Mouse (Mus musculus): ENCODE results near the gene Farp2.

The Farp2 gene

DNA sequence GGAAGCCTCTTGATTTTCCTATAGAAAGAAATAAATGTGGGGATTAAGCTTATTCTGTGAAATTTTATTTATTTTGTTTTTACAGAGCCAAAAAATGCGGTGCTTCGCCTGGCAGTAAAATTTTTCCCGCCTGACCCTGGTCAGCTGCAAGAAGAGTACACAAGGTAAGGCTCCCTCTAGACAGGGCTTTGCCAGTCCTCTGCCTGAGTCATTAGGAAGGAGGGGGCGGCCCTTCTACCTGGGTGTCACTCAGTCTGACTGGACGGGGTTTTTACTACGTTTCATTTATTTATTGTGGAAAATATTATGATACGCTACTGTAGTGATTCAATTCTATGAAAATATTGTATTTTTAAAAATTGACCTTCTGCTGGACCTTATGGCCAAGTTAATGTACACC is 51.3 kb downstream of the Farp2 start:
- DNase-seq (ENCODE audit: low read depth) = no peak

DNA sequence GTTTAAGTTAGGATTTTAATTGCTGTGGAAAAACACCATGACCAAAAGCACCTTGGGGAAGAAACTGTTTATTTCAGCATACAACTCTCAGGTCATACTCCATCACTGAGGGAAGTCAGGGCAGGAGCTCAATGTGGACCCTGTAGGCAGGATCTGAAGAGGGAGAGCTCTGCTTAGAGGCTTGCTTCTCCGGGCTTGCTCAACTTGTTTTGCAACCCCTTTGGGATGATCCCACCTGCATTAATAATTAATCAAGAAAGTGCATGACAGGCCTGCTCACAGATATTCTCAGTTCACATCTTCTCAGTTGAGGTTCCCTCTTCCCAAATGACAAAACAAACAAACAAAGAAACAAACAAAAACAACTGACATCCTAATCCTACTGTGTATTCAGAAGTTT is 51.8 kb downstream of the Farp2 start:
- DNase-seq (ENCODE audit: low read depth) = no peak

GRCm38 (mm10) chr1:93564781-93565180 is 52.9 kb downstream of the Farp2 start:
- DNase-seq (ENCODE audit: low read depth) = no peak

DNA sequence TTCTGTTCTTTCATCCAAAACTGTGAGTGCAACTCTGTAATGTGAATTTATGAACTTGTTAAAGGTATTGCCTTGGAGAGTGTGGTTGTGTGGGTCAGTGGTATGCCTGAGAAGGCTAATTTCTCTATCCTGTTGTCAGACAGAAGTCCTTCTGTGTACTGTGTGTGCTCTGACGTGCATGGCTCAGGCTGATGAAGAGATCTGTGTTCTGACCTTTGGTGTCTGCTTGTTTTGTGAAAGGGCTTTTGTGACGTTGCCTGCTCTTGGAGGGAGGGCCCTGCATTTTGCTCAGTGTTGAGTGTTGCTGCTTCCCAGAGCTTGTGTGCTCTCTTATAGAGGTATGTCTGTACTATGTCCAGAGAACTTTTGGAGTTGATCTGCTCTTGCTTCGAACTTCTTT is 55.1 kb downstream of the Farp2 start:
- DNase-seq (ENCODE audit: low read depth) = no peak

DNA sequence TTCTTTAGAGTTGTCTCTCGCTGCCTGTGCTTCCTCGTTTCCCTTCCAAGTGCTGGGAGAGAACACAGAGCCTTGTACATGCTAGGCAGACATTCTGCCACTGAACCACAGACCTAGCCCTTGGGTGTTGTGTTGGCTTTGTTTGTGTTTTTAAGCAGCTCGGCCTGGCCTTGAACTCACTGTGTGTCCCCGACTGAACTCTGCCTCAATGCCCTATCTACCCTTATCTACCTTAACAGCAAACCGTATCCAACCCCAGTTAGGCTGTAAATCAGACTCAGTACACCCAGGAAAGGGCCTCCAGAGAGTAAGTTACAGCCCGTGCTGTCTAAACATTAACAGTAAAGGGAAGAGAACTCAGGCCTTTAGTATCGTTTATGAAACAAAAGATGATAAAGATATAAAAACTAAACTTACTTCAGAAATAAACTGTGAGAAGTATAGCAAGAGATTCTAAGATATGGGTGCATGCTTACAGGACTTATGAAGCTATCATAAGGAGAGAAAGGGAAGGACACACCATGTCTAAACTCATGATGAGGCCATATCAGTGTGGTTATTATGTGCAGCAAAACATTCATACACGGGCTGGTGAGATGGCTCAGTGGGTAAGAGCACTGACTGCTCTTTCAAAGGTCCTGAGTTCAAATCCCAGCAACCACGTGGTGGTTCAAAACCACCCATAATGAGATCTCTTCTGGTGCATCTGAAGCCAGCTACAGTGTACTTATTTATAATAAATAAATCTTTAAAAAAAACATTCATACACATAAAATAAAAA is 56.0 kb downstream of the Farp2 start:
- DNase-seq (ENCODE audit: low read depth) = no peak

GRCm38 (mm10) chr1:93577066-93577465 is 65.2 kb downstream of the Farp2 start:
- DNase-seq (ENCODE audit: low read depth) = no peak

DNA sequence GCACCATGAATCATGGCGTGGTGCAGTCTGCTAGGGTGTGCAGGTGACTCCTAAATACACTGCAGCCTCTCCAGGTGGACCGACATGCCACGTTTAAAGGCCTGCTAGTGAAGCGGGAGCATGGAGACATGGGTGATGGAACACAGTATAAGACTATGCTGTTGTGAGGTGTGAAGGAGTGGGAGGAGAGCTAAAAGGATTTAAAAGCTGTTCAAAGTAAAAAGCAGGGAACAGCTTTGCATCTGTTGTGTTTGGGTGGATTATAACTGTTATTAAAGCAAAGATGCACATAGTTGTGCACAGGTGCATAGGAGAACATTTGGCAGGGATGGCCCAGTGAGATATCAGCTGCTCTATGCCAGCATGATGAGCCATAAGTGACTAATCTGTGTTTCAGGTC is 66.0 kb downstream of the Farp2 start:
- no peak for DNase-seq (ENCODE audit: low read depth)

- no peak for DNase-seq (ENCODE audit: low read depth)
Observed at GRCm38 (mm10) chr1:93581545-93581944, 69.7 kb downstream of the Farp2 start.

DNA sequence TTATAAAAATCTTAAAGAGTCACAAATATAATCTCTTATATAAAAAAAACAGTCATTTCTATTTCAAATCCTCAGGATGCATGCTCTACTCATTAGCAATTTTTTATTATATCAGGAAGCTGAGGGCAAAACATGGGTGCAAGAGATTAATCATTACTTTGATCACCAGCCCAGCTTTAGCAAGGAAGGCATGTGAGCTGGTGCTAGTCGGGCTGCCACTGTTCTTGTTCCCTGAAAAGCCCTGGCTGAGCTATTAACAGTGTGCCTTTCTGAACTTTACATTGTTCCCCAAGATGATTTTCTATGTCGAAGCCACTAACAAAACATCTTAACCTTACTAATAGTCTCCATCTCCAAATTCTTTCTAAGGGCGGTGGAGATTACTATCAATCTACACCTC is 76.5 kb downstream of the Farp2 start:
- no peak for DNase-seq (ENCODE audit: low read depth)

- no peak for DNase-seq (ENCODE audit: low read depth)
Observed at GRCm38 (mm10) chr1:93593960-93594359, 82.1 kb downstream of the Farp2 start.

GRCm38 (mm10) chr1:93595916-93596315 is 84.0 kb downstream of the Farp2 start:
- DNase-seq (ENCODE audit: low read depth) = no peak

GRCm38 (mm10) chr1:93602911-93603310 is 91.0 kb downstream of the Farp2 start:
- no peak for DNase-seq (ENCODE audit: low read depth)

DNA sequence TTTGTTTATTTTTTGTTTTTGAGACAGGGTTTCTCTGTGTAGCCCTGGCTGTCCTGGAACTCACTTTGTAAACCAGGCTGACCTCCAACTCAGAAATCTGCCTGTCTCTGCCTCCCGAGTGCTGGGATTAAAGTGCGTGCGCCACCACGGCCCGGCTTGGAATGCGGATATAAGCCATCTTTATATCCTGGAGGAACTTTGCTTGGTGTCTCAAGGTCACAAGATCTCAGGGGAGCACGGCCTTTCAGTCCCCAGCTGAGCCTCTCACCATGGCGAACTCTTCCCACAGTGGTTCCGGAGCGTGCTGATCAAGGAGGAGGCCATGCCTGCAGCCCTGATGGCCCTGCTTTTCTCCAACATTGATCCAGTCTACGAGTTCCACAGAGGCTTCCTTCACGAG is 92.0 kb downstream of the Farp2 start:
- no peak for DNase-seq (ENCODE audit: low read depth)

DNA sequence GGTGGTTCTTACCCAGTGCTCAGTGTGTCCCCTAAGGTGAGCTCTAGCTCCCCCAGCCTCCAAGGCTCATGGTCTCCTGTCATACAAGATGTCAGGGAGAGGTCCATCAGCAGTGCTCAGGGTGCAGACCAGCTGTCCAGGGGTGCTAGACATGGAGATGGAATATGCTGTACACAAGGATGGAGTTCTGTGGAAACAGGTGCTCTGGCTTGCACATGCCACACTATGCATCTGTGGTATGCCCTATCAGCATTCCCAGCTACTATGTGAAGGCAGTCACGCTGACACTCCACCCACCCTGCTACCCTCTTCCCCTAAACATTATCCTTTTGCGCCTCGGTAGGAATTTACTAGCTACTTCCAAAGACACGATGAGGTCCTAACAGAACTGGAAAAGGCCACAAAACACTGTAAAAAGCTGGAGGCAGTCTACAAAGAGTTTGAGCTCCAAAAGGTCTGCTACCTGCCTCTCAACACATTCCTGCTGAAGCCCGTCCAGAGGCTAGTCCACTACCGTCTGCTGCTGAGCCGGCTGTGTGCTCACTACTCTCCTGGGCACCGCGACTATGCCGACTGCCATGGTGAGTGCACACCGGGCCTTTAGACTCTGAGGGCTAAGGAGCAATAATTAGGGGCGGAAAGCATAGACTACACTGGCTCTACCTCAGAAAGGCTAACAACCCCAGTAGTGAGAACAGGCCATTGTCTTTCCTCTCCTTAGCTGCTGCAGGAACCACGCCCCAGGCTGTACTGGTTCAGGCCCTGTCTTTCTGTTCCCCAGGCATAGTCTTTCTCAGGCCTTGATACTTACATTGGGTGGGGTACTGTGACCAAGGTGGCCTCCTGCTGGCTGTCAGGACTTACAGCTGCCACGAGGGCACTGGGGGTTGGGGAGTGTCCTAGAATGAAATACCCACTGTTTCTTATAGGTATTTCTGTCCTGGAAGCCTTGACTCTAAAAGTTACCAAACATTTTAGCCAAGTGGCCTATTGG is 95.5 kb downstream of the Farp2 start:
- DNase-seq (ENCODE audit: low read depth) = no peak

DNA sequence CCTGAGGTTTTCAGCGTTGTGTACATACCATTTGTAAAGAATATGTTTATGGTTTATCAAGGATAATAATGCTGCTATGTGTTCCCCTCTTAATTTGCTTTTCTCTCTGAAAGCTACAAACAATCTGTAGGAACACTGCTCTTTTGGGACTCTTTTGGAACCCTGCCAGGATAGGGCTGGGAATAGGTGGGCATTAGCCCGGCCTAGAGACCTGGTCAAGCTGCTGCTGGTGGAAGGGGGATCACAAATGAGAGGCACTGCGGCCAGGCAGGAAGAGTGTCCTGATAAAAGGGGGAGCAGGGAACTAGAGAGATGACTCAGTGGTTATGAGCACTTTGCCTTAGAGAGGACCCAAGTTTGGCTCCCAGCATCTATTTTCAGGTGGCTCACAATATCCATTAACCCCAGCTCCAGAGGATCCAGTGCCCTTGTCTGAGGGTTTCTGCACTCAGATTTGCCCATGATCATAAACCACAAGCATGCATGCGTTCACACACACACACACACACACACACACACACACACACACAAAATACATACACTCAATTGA is 96.9 kb downstream of the Farp2 start:
- DNase-seq (ENCODE audit: low read depth) = no peak

- no peak for DNase-seq (ENCODE audit: low read depth)
Observed at GRCm38 (mm10) chr1:93609762-93610161, 97.9 kb downstream of the Farp2 start.

DNA sequence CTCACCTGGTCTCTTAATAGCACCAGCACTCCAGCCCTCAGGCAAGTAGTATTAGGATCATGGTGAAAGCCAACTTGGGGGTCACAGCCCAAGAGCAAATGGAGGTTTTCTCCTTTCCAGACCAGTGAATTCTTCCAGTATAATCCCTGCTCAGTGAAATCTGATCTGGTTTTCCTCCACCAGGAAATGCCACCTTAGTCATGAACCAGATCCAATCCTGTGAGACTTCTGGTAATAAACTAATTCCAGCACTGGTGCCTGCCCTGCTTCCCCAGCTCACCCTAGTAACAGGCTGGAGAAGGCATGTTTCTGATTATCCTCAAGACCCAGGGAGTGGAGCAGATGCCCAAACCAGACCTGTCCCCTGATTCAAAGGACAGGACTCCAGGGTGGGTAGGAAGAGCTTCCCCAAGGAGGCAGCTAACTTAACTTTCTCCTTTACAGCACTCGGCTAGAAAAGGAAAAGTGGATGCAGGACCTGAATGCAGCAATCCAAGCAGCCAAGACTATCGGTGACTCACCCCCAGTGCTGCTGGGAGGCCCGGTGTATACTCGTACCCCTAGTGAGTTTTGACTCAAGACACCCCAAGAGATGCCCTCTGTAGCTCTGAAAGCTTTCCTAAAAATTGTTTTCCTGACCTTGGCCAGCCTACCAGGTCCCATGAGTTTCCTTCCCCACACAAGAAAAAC is 106.3 kb downstream of the Farp2 start:
- DNase-seq (ENCODE audit: low read depth) = no peak

DNA sequence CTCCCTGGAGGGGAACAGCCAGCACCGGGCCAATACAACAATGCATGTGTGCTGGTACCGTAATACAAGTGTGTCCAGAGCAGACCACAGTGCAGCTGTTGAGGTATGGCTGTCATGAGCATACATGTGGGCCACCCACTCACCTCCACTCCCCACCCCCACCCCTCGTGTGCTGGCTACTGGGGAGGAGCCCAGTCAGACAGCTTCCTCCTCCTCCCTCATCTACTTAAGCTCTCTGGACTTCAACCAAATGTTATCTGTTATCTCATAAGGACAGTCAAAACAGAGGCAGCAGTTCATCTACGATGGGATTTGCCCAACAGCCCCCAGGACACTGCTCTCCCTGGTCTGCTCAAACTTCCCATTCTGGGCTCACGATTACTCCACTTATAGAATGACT is 107.1 kb downstream of the Farp2 start:
- DNase-seq (ENCODE audit: low read depth) = no peak

GRCm38 (mm10) chr1:93624502-93624901 is 112.6 kb downstream of the Farp2 start:
- DNase-seq (ENCODE audit: low read depth) = no peak

GRCm38 (mm10) chr1:93630796-93631195 is 118.9 kb downstream of the Farp2 start:
- no peak for DNase-seq (ENCODE audit: low read depth)

- DNase-seq (ENCODE audit: low read depth) = no peak
Observed at GRCm38 (mm10) chr1:93632723-93633122, 120.8 kb downstream of the Farp2 start.

GRCm38 (mm10) chr1:93634481-93634891 is 122.6 kb downstream of the Farp2 start:
- DNase-seq (ENCODE audit: low read depth) = peak; percentile 31

All from naive thymus-derived CD4-positive, alpha-beta T cell, adult 2 months (primary cell).